Mouse (Mus musculus) kidney, adult 2 months (tissue): ENCODE measurements at regions not wholly inside any gene's neighbourhood (a gene's known extent, or its start where the extent isn't known, plus 50 kb on each side); places are given as distances from the start of the nearest gene placed in this dataset.

Experiments
- DNase-seq: peaks from one replicate; pipeline ENCODE4 v3.0.0; 2021
- H3K27ac ChIP-seq: fragments of 200-500 bp; 2 replicates; pipeline ENCODE4 v1.5.1; 2012; ENCODE audit warnings: low read depth, low read length, control low read depth, inconsistent platforms; ENCODE audit not compliant: insufficient read depth
- H3K27me3 ChIP-seq: fragments of 200-500 bp; replicated peaks from 2 replicates; pipeline ENCODE4 v1.6.1; 2012; ENCODE audit warnings: mild to moderate bottlenecking, moderate library complexity, low read length, inconsistent platforms; ENCODE audit not compliant: control insufficient read depth, insufficient read depth
- H3K36me3 ChIP-seq: fragments of 200-500 bp; 2 replicates; pipeline ENCODE4 v1.6.1; 2012; ENCODE audit warnings: mild to moderate bottlenecking, moderate library complexity, low read length, inconsistent platforms; ENCODE audit not compliant: control insufficient read depth, insufficient read depth
- H3K4me1 ChIP-seq: fragments of 200-500 bp; 2 replicates; pipeline ENCODE4 v1.6.1; 2011; ENCODE audit warnings: low read length; ENCODE audit not compliant: control insufficient read depth, insufficient read depth
- H3K4me3 ChIP-seq: fragments of 200-500 bp; 2 replicates; pipeline ENCODE4 v1.5.1; 2011; ENCODE audit warnings: mild to moderate bottlenecking, low read depth, low read length, control low read depth; ENCODE audit not compliant: insufficient read depth
- CTCF ChIP-seq: fragments of 200-500 bp; conservative IDR thresholded peaks from 2 replicates; pipeline ENCODE4 v1.5.1; 2011; ENCODE audit warnings: low read depth, mild to moderate bottlenecking, control low read depth, low read length, moderate library complexity, mixed read lengths; ENCODE audit not compliant: insufficient read depth, insufficient read length
- POLR2A ChIP-seq: fragments of 200-500 bp; IDR thresholded peaks from one replicate; pipeline ENCODE4 v1.6.1; 2011; ENCODE audit warnings: low read depth, low read length, control low read depth
- WGBS: fragments of 180-500 bp; shearing (Covaris S2); methylation state at CpG from one replicate; pipeline ENCODE4 v1.1.7; 2018; 5-methylcytosine and 5-hydroxymethylcytosine counted together

GRCm38 (mm10) chr12:109891206-109891605 is 291.1 kb upstream of the Rtl1 start:
- no peak overlapping the region for H3K27ac ChIP-seq
- H3K4me1 ChIP-seq = peaks cover 8% of the 10 kb centered on the region
- H3K27me3 ChIP-seq = no peaks in the 10 kb centered on the region
- no peak for DNase-seq
- H3K4me3 ChIP-seq = no peak overlapping the region
- H3K36me3 ChIP-seq = no peaks in the 10 kb centered on the region
- TF ChIP-seq POLR2A (no peak), CTCF (no peak)
- 68% methylated on average over 2 of the region's 2 CpGs for WGBS

- DNase-seq = no peak
- TF ChIP-seq POLR2A (no peak), CTCF (no peak)
- H3K4me1 ChIP-seq = peaks cover 8% of the 10 kb centered on the region
- no peaks in the 10 kb centered on the region for H3K27me3 ChIP-seq
- no peak overlapping the region for H3K4me3 ChIP-seq
- H3K36me3 ChIP-seq = no peaks in the 10 kb centered on the region
- H3K27ac ChIP-seq = no peak overlapping the region
These were observed 292.7 kb upstream of the Rtl1 start for GRCm38 (mm10) chr12:109892834-109893233.

GRCm38 (mm10) chr12:109893657-109894056 is 293.5 kb upstream of the Rtl1 start:
- no peak overlapping the region for H3K4me3 ChIP-seq

GRCm38 (mm10) chr12:109895389-109895788 is 295.3 kb upstream of the Rtl1 start:
- Histone ChIP-seq H3K27ac (peak overlapping the region; percentile 91), H3K4me1 (peaks cover 8% of the 10 kb centered on the region), H3K4me3 (no peak overlapping the region), H3K27me3 (no peaks in the 10 kb centered on the region), H3K36me3 (no peaks in the 10 kb centered on the region)
- DNase-seq = peak; percentile 94
- TF ChIP-seq POLR2A = no peak
- no peak for TF ChIP-seq CTCF
- 29% methylated on average over 7 of the region's 7 CpGs for WGBS

More at GRCm38 (mm10) chr12:109893657-109894056, 293.5 kb upstream of the Rtl1 start:
- H3K27ac ChIP-seq = no peak overlapping the region
- H3K36me3 ChIP-seq = no peaks in the 10 kb centered on the region
- no peak for DNase-seq
- WGBS = 71% methylated on average over 4 of the region's 4 CpGs
- TF ChIP-seq POLR2A (no peak), CTCF (no peak)
- H3K4me1 ChIP-seq = peaks cover 8% of the 10 kb centered on the region
- no peaks in the 10 kb centered on the region for H3K27me3 ChIP-seq

GRCm38 (mm10) chr12:109896397-109896796 is 296.3 kb upstream of the Rtl1 start:
- no peak for TF ChIP-seq CTCF
- TF ChIP-seq POLR2A = no peak
- H3K27ac ChIP-seq = no peak overlapping the region
- 69% methylated on average over 9 of the region's 9 CpGs for WGBS
- DNase-seq = no peak
- H3K4me3 ChIP-seq = no peak overlapping the region
- no peaks in the 10 kb centered on the region for H3K36me3 ChIP-seq
- H3K27me3 ChIP-seq = no peaks in the 10 kb centered on the region
- H3K4me1 ChIP-seq = peaks cover 8% of the 10 kb centered on the region

GRCm38 (mm10) chr12:109896906-109897305 is 296.8 kb upstream of the Rtl1 start:
- no peaks in the 10 kb centered on the region for H3K36me3 ChIP-seq
- H3K4me1 ChIP-seq = peaks cover 8% of the 10 kb centered on the region
- no peak overlapping the region for H3K27ac ChIP-seq
- 68% methylated on average over 10 of the region's 10 CpGs for WGBS
- no peaks in the 10 kb centered on the region for H3K27me3 ChIP-seq
- DNase-seq = peak; percentile 47
- TF ChIP-seq CTCF (no peak), POLR2A (no peak)
- no peak overlapping the region for H3K4me3 ChIP-seq

- Histone ChIP-seq H3K36me3 (no peaks in the 10 kb centered on the region), H3K4me1 (peaks cover 8% of the 10 kb centered on the region), H3K27ac (no peak overlapping the region), H3K27me3 (no peaks in the 10 kb centered on the region), H3K4me3 (no peak overlapping the region)
- WGBS = 60% methylated on average over 11 of the region's 11 CpGs
- DNase-seq = no peak
- TF ChIP-seq CTCF (no peak), POLR2A (no peak)
These were observed 297.8 kb upstream of the Rtl1 start for GRCm38 (mm10) chr12:109897861-109898385.
